Mouse (Mus musculus) kidney, embryonic 15.5 days (tissue): ENCODE data around the gene CN725425. TPM values are rescaled to one million over a fixed set of nuclear protein-coding genes. Genes with fewer than 3 reads are reported as not detected.

Experiments
- ATAC-seq: fragments of 200-750 bp; cut with Nextera tagmentation; replicated peaks from 2 replicates; pipeline ENCODE4 v1.8.0; 2017; ENCODE audit warnings: moderate TSS enrichment; ENCODE audit not compliant: low FRiP score
- H3K27ac ChIP-seq: fragments of 300-500 bp; sonication (generic); 2 replicates; pipeline ENCODE4 v1.5.1; 2015; ENCODE audit warnings: mild to moderate bottlenecking, inconsistent platforms
- H3K27me3 ChIP-seq: fragments of 300-500 bp; sonication (generic); 2 replicates; pipeline ENCODE4 v1.6.1; 2015; ENCODE audit warnings: inconsistent platforms
- H3K36me3 ChIP-seq: fragments of 300-500 bp; sonication (generic); 2 replicates; pipeline ENCODE4 v1.6.1; 2015; ENCODE audit warnings: inconsistent platforms
- H3K4me1 ChIP-seq: fragments of 300-500 bp; sonication (generic); 2 replicates; pipeline ENCODE4 v1.6.1; 2015; ENCODE audit warnings: inconsistent platforms
- H3K4me2 ChIP-seq: fragments of 300-500 bp; sonication (generic); 2 replicates; pipeline ENCODE4 v1.6.1; 2015; ENCODE audit warnings: moderate library complexity, mild to moderate bottlenecking, inconsistent platforms
- H3K4me3 ChIP-seq: fragments of 300-500 bp; sonication (generic); replicated peaks from 2 replicates; pipeline ENCODE4 v1.5.1; 2015; ENCODE audit warnings: mild to moderate bottlenecking, inconsistent platforms
- H3K9ac ChIP-seq: fragments of 300-500 bp; sonication (generic); 2 replicates; pipeline ENCODE4 v1.6.1; 2015; ENCODE audit warnings: mild to moderate bottlenecking, inconsistent platforms
- H3K9me3 ChIP-seq: fragments of 300-500 bp; sonication (generic); replicated peaks from 2 replicates; pipeline ENCODE4 v1.6.1; 2016; ENCODE audit warnings: inconsistent platforms
- WGBS: fragments of 180-500 bp; shearing (Covaris S2); methylation state at CpG from one replicate; pipeline ENCODE4 v1.1.7; 2015; ENCODE audit warnings: mixed read lengths; 5-methylcytosine and 5-hydroxymethylcytosine counted together
- polyA plus RNA-seq: library from polyadenylated mRNA; unstranded; fragments of >200 nt; fragmentation: Nextera tagmentation; extraction: Ambion mirVana; gene quantifications from 2 replicates; pipeline ENCODE4 v1.2.1, GENCODE M21; 2015

CN725425 gene
- polyA plus RNA-seq, 1 experiment from 2014 or later: 0.10 TPM

GRCm38 (mm10) chr15:91240683-91241335 lies 41.5 kb downstream of the CN725425 start:
- H3K4me1 ChIP-seq: no peaks in the 10 kb centered on the region
- no peaks in the 10 kb centered on the region for H3K9me3 ChIP-seq
- ATAC-seq: no peak
- WGBS: 88% methylated on average over 3 of the region's 3 CpGs
- H3K27ac ChIP-seq: no peak overlapping the region
- H3K36me3 ChIP-seq: no peaks in the 10 kb centered on the region
- no peaks in the 10 kb centered on the region for H3K27me3 ChIP-seq
- no peak overlapping the region for H3K4me3 ChIP-seq
- H3K4me2 ChIP-seq: no peak overlapping the region
- no peak overlapping the region for H3K9ac ChIP-seq

DNA sequence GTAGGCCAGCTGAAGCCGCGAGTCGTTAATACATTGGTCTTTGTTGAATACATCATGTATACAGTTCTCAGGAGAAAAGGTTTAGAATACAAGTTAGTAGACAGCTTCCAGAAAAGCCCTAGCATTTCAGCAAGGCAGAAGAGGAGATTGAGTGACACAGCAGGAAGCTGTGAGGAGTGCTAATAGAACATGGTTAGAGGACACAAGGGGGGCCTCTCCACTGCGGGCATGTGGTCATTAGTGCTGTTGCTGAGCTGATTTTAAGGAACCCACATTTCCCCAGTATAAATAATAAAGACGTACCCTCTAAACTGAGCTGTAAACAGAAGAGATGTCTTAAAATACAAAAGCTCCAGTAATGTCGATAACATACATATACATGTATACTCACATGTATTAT lies 51.5 kb downstream of the CN725425 start:
- H3K27ac ChIP-seq: no peak overlapping the region
- H3K36me3 ChIP-seq: no peaks in the 10 kb centered on the region
- WGBS: 87% methylated on average over 6 of the region's 6 CpGs
- H3K4me2 ChIP-seq: no peak overlapping the region
- no peak overlapping the region for H3K9ac ChIP-seq
- H3K9me3 ChIP-seq: no peaks in the 10 kb centered on the region
- ATAC-seq: no peak
- H3K27me3 ChIP-seq: no peaks in the 10 kb centered on the region
- H3K4me1 ChIP-seq: no peaks in the 10 kb centered on the region
- no peak overlapping the region for H3K4me3 ChIP-seq

GRCm38 (mm10) chr15:91251544-91252408 lies 52.5 kb downstream of the CN725425 start:
- peak; percentile 70; the same call in 1 of the 2 replicates for ATAC-seq
- 65% methylated on average over 9 of the region's 9 CpGs for WGBS
- Histone ChIP-seq H3K9ac (no peak overlapping the region), H3K4me1 (no peaks in the 10 kb centered on the region), H3K4me3 (no peak overlapping the region), H3K4me2 (no peak overlapping the region), H3K27ac (no peak overlapping the region), H3K27me3 (no peaks in the 10 kb centered on the region), H3K9me3 (no peaks in the 10 kb centered on the region), H3K36me3 (no peaks in the 10 kb centered on the region)

- Histone ChIP-seq H3K9ac (no peak overlapping the region), H3K36me3 (no peaks in the 10 kb centered on the region), H3K9me3 (no peaks in the 10 kb centered on the region), H3K4me3 (no peak overlapping the region), H3K4me2 (no peak overlapping the region), H3K27ac (no peak overlapping the region), H3K4me1 (no peaks in the 10 kb centered on the region), H3K27me3 (no peaks in the 10 kb centered on the region)
- WGBS: 52% methylated on average over 8 of the region's 8 CpGs
- ATAC-seq: no peak
These were observed 53.7 kb downstream of the CN725425 start for GRCm38 (mm10) chr15:91252956-91253355.

- Histone ChIP-seq H3K4me3 (no peak overlapping the region), H3K4me1 (no peaks in the 10 kb centered on the region), H3K27ac (no peak overlapping the region), H3K4me2 (no peak overlapping the region), H3K27me3 (no peaks in the 10 kb centered on the region), H3K36me3 (no peaks in the 10 kb centered on the region), H3K9ac (no peak overlapping the region), H3K9me3 (no peaks in the 10 kb centered on the region)
- ATAC-seq: no peak
- 88% methylated on average over 2 of the region's 2 CpGs for WGBS
These were observed 56.0 kb downstream of the CN725425 start for GRCm38 (mm10) chr15:91255308-91255707.

- H3K27me3 ChIP-seq: no peaks in the 10 kb centered on the region
- WGBS: 45% methylated on average over 11 of the region's 11 CpGs
- no peak overlapping the region for H3K4me2 ChIP-seq
- no peaks in the 10 kb centered on the region for H3K36me3 ChIP-seq
- no peak for ATAC-seq
- H3K9me3 ChIP-seq: no peaks in the 10 kb centered on the region
- no peak overlapping the region for H3K27ac ChIP-seq
- no peaks in the 10 kb centered on the region for H3K4me1 ChIP-seq
- H3K4me3 ChIP-seq: no peak overlapping the region
- no peak overlapping the region for H3K9ac ChIP-seq
These were observed 57.8 kb downstream of the CN725425 start for GRCm38 (mm10) chr15:91257140-91257539.

DNA sequence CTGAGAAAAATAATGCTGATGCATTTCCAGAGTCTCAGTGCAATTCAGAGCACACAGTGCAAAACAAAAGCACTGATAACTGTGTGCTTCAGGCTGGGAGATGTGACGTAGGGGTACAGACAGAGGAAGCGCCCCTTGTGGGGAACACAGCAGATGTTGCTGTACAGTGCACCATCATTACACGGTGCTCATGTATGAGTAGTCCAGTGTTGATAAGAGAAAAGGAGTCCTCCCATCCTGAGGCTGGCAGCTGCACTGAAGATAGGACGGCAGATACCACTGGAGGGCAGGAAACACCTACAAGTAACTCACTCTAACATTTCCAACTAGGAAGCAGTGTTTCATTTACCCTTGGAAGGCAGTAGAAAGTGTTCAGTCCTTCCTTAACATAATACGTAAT lies 61.3 kb downstream of the CN725425 start:
- Histone ChIP-seq H3K27ac (no peak overlapping the region), H3K4me2 (no peak overlapping the region), H3K4me1 (no peaks in the 10 kb centered on the region), H3K27me3 (no peaks in the 10 kb centered on the region), H3K9ac (no peak overlapping the region), H3K36me3 (no peaks in the 10 kb centered on the region), H3K9me3 (no peaks in the 10 kb centered on the region), H3K4me3 (no peak overlapping the region)
- WGBS: 70% methylated on average over 5 of the region's 5 CpGs
- peak; percentile 66; the same call in 1 of the 2 replicates for ATAC-seq

GRCm38 (mm10) chr15:91263926-91264325 lies 64.6 kb downstream of the CN725425 start:
- ATAC-seq: no peak
- H3K27ac ChIP-seq: no peak overlapping the region
- H3K4me2 ChIP-seq: no peak overlapping the region
- no peaks in the 10 kb centered on the region for H3K36me3 ChIP-seq
- no peaks in the 10 kb centered on the region for H3K27me3 ChIP-seq
- H3K4me1 ChIP-seq: no peaks in the 10 kb centered on the region
- H3K4me3 ChIP-seq: no peak overlapping the region
- H3K9ac ChIP-seq: no peak overlapping the region
- WGBS: 92% methylated on average over 1 of the region's 1 CpGs
- no peaks in the 10 kb centered on the region for H3K9me3 ChIP-seq

DNA sequence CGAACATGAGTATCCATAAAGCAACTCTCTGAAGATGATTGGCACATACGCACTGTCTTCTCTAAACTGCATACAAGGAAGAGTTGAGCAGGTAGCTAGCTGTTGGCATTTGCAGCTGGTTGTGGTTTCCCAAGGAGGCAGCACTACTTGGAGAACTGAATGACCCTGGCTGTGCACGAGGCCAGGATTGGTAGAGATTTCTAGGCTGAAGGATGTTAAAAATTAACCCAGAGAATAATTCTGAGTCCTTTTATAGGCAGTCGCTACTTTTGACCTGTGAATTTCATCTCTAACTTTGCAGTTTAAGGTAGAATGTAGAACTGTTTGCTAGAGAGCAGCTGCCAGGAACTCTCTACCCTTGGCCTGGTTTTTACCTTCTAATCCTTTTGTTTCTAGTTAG lies 69.2 kb downstream of the CN725425 start:
- no peaks in the 10 kb centered on the region for H3K4me1 ChIP-seq
- H3K9me3 ChIP-seq: no peaks in the 10 kb centered on the region
- H3K4me2 ChIP-seq: no peak overlapping the region
- H3K27me3 ChIP-seq: no peaks in the 10 kb centered on the region
- 77% methylated on average over 4 of the region's 4 CpGs for WGBS
- H3K36me3 ChIP-seq: no peaks in the 10 kb centered on the region
- H3K9ac ChIP-seq: no peak overlapping the region
- H3K4me3 ChIP-seq: no peak overlapping the region
- ATAC-seq: no peak
- no peak overlapping the region for H3K27ac ChIP-seq

- Histone ChIP-seq H3K27me3 (no peaks in the 10 kb centered on the region), H3K9me3 (no peaks in the 10 kb centered on the region), H3K4me1 (no peaks in the 10 kb centered on the region), H3K4me2 (no peak overlapping the region), H3K9ac (no peak overlapping the region), H3K36me3 (no peaks in the 10 kb centered on the region), H3K27ac (no peak overlapping the region), H3K4me3 (no peak overlapping the region)
- WGBS: 36% methylated on average over 3 of the region's 3 CpGs
- no peak for ATAC-seq
These were observed 76.7 kb downstream of the CN725425 start for GRCm38 (mm10) chr15:91275961-91276360.

GRCm38 (mm10) chr15:91279571-91279970 lies 80.3 kb downstream of the CN725425 start:
- Histone ChIP-seq H3K4me3 (no peak overlapping the region), H3K27ac (no peak overlapping the region), H3K4me2 (no peak overlapping the region), H3K27me3 (no peaks in the 10 kb centered on the region), H3K9me3 (no peaks in the 10 kb centered on the region), H3K36me3 (no peaks in the 10 kb centered on the region), H3K4me1 (no peaks in the 10 kb centered on the region), H3K9ac (no peak overlapping the region)
- ATAC-seq: no peak
- WGBS: 86% methylated on average over 5 of the region's 5 CpGs

DNA sequence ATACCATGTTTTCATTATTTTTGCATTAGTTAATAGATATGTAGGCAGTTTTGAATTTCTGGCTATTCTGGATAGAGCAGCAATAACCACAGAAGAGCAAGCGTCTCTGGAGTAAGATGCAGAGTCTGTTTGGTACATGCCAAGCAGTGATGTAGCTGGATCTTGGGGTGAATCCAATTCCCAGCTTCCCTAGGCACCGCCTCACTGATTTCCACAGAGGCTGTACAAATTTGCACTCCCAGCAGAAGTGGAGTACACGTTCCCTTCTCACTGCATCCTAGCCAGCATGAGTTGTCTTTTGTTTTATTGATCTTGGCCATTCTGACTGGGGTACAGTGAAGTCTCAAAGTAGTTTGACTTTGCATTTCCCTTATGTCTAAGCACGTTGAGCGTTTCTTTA lies 82.2 kb downstream of the CN725425 start:
- ATAC-seq: no peak
- WGBS: 87% methylated on average over 5 of the region's 5 CpGs

More for the DNA sequence above, 82.2 kb downstream of the CN725425 start:
- no peaks in the 10 kb centered on the region for H3K27me3 ChIP-seq
- no peak overlapping the region for H3K9ac ChIP-seq
- H3K36me3 ChIP-seq: no peaks in the 10 kb centered on the region
- no peaks in the 10 kb centered on the region for H3K4me1 ChIP-seq
- no peak overlapping the region for H3K27ac ChIP-seq
- H3K9me3 ChIP-seq: no peaks in the 10 kb centered on the region
- H3K4me2 ChIP-seq: no peak overlapping the region
- no peak overlapping the region for H3K4me3 ChIP-seq
